ENCODE assay signal across 9 mouse cellular contexts in genomic region chr2:49503596-49503995, GRCm38 (mm10). TPM values are rescaled to one million over a fixed set of nuclear protein-coding genes. Genes with fewer than 3 reads are reported as not detected.
A peak's percentile ranks its signal among the peaks of the same experiment; 100 is the strongest.
DNase-seq lines count a peak whose midpoint lies in the region; ATAC-seq and TF ChIP-seq lines count a peak whose summit lies in the region.
"Had no signal": no experiment of that assay in that cellular context is flagged by ENCODE, and none has a peak within 500 bp of the region (broad histone marks: within the 10 kb centered on the region; RNA-seq: fewer than 3 reads in every experiment).

No protein-coding gene starts in this region.

- TF ChIP-seq CTCF in thymus, adult 2 months (IDR thresholded peaks at IDR 0.05; ENCODE audit: borderline replicate concordance, control insufficient read depth, extremely low read depth, insufficient read depth, low read length, poor library complexity) = no peak

- no peaks in the 10 kb centered on the region for H3K4me1 ChIP-seq in thymus, adult 2 months (replicated peaks; ENCODE audit: control insufficient read depth, insufficient read depth, low read length)

- H3K4me3 ChIP-seq in thymus, adult 2 months (ENCODE audit: control insufficient read depth, insufficient read depth, low read length) = no peak overlapping the region
- H3K4me3 ChIP-seq: neural tube, embryonic 13.5 days had no signal

- H3K27ac ChIP-seq in thymus, adult 2 months (ENCODE audit: control insufficient read depth, insufficient read depth, low read length) = no peak overlapping the region
- H3K27ac ChIP-seq: neural tube, embryonic 13.5 days had no signal

- DNase-seq in adrenal gland, adult 18-20 months (ENCODE audit: low spot score in 2 of 2) = peak; percentile 10 to 32
- DNase-seq in adrenal gland, adult 8-10 months = no peak
- DNase-seq in thymus, adult 2 months = peak; percentile 30
- no peak for DNase-seq in thymus, adult 18-20 months
- DNase-seq in kidney, postnatal 4 days = peak; percentile 77 to 79
- no peak for DNase-seq in frontal cortex, postnatal 36 days (ENCODE audit: low spot score in 2 of 2)
- DNase-seq in urinary bladder, postnatal 4 days (ENCODE audit: low spot score in 2 of 2) = no peak

- H3K36me3 ChIP-seq in thymus, adult 2 months (ENCODE audit: control insufficient read depth, insufficient read depth, low read length) = no peaks in the 10 kb centered on the region
- H3K36me3 ChIP-seq: neural tube, embryonic 13.5 days had no signal

- WGBS in thymus, adult 2 months = 65% methylated on average over 3 of the region's 3 CpGs

- H3K27me3 ChIP-seq in thymus, adult 2 months (ENCODE audit: control insufficient read depth, insufficient read depth, low read length) = no peaks in the 10 kb centered on the region
- H3K27me3 ChIP-seq: neural tube, embryonic 13.5 days had no signal

- no peak for TF ChIP-seq POLR2A in thymus, adult 2 months (IDR thresholded peaks at IDR 0.05; ENCODE audit: control insufficient read depth, extremely low read depth, insufficient read depth, low read length, poor library complexity)

- no peak for ATAC-seq in erythroblast, adult 5-6 weeks (replicated peaks; ENCODE audit: low FRiP score, poor library complexity, severe bottlenecking)

RNA-seq across cellular contexts. Expression of gene Epc2, which starts 52.3 kb away (rescaled TPM):
- 10 to 100 TPM; 19.7 to 27.1 TPM for total RNA-seq in adrenal gland, adult 18-20 months (2021)
- 10 to 100 TPM; 23.1 to 29.3 (median 25.6) TPM for total RNA-seq in adrenal gland, adult 8-10 months (2022)
- polyA plus RNA-seq in thymus, adult 2 months (2012; rRNA removed) = 13.4 and 14.0 TPM in 2 replicates
- total RNA-seq in erythroblast, adult 5-6 weeks (2015; ENCODE audit: low replicate concordance) = 10.2 and 11.9 TPM in 2 replicates
- 20.6 and 27.3 TPM in 2 replicates for total RNA-seq in erythroblast, adult 5-6 weeks (2017; ENCODE audit: low replicate concordance)

Comparison
In these comparisons a context has a peak if more than half of its experiments do, and no peak if none do; other contexts are left out.
1. DNase-seq: peak in adrenal gland, adult 18-20 months (2 of 2), thymus, adult 2 months (single experiment) and kidney, postnatal 4 days (2 of 2); none in adrenal gland, adult 8-10 months (single experiment), thymus, adult 18-20 months (0 of 2), frontal cortex, postnatal 36 days (0 of 2) and urinary bladder, postnatal 4 days (0 of 2).